Mouse (Mus musculus): ENCODE measurements around the gene Ddx27.
"Not testable (repeated sequence)": the region's sequence is repeated elsewhere in the genome, so short reads cannot be mapped to it uniquely, and the experiment has no call there.

Gene Ddx27

DNA sequence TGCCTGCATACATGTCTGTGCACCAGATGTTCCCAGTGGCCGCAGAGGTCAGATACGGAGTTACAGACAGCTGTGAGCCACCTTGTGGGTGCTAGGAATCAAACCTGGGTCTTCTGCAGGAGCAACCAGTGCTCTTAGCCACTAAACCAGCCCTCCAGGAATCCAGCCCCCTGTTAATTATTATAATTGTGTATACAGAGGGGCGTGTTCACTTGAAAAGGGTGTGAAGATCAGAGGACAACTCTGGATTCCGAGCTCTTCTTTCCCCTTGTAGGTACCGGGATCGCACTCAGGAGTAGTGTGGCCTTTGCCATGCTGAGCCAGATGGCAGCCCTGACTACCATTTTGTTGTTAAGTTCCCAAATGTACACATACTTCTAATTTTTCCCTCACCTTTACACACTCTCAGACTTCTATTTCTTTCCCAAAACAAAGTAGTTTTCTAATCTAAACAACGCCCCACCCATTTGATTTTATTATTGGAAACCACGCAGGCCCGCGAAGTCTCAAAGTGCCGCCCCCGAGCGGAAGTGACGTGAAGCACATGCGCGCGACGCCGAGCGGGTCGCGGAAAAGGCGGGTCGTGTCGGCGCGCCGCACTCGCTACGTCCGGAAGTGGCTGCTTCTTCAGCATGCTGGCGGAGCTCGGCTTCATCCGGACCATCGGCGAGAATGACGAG lies at the start of gene Ddx27:
Gene Ddx27, plus strand, starts transcription at position 492 of the 680 bp plus-strand sequence.
- peak; percentile 94 for DNase-seq (ENCODE audit: low read depth, low spot score)

DNA sequence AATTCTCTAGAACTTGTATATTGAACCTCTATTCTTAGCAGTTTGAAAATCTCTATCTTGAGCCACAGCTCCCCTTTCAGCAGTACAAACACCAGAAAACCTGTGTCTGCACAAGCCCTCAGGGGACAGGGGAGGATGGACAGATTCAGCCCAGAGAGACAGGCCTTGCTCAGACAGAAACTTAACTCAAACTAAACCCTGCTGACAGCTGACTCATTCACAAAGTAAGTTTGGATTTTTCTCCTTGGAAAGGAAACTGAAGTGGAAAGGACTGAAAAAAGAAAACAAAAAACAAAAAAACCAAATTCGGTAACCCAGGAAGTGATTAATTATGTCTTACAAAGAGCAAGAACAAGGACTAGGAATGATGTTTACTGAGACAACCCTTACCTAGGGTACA lies 41.8 kb upstream of the Ddx27 start:
- DNase-seq (ENCODE audit: low read depth, low spot score): no peak

DNA sequence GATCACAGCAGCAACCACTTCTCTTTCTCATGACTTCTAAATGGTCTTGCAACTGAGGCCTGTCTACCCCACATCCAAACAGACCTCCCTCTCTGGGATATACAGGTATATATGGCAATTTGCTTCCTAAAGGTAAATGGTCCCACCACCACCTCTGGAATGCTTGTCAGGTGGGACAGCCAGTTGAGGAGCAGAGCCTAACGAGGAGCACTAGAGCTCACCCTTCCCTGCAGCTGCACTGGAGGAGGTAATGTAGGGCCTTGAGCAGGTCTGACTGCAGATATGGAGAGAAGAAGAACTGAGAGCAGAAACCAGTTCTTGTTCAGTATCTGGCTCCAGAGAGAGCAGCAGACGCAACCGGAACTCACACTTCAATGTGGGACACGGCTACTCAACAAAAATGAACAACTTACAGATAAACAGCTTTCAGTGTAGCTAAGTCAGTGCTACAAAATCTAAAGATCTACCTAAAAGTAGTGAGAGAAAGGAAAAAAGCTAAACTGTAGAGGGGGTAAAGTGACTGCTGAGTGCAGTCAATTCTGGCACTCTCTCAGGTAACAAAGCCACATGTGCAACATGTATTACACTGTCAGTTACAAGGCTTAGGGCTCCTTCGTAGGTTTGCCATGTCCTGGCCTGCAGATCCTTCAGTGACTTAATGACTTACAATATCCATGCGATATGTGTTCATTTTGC lies 40.7 kb upstream of the Ddx27 start:
- DNase-seq (ENCODE audit: low read depth, low spot score): no peak

DNA sequence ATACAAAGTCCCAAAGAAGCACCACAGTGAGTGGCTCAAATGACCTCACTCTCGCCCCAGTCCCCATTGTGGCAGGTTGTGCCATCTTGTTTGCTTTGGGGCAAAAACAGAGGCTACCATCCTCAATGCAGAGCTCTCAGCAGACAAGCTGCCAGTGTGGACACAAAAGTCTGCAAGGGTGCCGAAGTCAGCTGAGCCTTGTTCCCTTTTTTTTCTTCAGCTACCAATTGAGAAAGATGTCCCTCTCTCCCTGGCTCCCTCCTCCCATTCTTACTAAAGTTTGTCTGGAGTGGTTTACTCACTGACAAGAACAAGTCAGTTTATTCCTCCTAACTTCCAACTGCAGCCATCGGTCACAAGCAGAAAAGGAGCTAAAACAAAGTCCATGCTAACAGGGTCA lies 38.6 kb upstream of the Ddx27 start:
- no peak for DNase-seq (ENCODE audit: low read depth, low spot score)

DNA sequence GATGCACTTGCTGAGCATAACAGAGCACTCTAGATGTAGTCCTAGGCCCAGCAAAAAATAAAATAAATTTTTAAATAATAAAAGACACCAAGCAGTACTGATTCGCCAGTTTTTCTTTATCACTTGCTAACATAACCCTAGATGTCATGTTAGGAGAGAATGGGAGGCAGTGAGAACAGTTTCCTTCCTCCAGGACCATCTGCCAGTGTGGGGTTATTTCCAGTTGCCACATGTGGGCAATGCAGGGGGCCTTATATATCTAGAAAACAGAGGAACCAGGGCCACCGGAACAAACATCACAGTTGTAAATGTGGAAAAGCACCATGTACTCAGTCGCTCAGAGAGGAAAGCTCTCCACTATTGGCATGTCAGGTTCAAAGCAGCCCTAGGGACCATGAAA lies 37.5 kb upstream of the Ddx27 start:
- DNase-seq (ENCODE audit: low read depth, low spot score): no peak

DNA sequence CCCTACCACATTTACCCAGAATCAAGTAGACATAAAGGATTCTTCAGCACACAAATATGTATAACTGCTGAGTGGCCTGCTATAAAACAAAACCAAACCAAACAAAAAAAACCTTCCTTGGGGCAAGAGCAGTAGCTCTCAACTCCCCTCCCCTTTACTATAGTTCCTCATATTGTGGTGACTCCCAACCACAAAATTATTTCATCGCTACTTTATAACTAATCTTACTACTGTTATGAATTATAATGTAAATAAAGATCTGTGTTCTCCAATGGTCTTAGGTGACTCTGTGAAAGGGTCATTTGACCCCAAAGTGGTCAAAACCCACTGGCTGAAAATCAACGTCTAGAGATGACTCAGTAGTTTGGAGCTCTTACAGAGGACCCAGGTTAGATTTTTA lies 34.8 kb upstream of the Ddx27 start:
- no peak for DNase-seq (ENCODE audit: low read depth, low spot score)

DNA sequence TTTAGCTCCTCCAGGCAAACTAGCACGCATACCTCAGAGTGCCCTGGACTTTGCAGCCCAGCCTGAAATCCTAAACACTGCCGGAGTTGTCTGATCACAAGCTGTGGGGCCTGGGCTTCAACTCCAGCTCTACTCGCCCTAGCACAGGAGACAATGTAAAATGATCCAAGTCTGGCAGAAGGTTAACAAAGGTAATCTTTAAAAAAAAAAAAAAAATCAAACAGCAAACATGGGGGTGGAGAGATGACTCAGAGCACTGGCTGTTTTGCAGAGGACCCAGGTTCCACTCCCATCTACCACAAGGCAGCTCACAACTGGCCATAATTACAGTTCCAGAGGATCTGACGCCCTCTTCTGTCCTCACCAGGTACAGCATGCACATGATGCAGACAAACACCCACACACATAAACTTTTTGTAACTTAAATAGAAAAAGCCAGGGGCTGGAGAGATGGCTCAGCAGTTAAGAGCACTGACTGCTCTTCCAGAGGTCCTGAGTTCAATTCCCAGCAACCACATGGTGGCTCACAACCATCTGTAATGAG lies 31.6 kb upstream of the Ddx27 start:
- DNase-seq (ENCODE audit: low read depth, low spot score): no peak

DNA sequence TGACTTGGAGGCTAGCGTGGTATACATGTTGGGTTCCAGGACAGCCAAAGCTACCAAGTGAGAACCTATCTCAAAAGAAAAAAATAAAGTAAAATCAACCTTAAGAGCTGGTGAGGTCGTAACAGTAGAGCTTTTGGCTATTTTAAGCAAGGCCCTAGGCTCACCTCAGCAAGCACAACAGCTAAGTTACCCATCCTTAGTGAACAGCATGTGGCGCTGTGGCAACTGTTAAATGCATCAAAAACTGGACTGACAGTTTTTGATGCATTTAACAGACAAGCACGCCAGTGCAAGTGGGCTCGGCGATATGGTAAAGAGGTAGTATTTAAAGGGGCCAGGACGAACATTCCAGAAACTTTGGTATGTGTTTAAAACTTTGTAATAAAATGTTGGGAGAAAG lies 24.1 kb upstream of the Ddx27 start:
- no peak for DNase-seq (ENCODE audit: low read depth, low spot score)

DNA sequence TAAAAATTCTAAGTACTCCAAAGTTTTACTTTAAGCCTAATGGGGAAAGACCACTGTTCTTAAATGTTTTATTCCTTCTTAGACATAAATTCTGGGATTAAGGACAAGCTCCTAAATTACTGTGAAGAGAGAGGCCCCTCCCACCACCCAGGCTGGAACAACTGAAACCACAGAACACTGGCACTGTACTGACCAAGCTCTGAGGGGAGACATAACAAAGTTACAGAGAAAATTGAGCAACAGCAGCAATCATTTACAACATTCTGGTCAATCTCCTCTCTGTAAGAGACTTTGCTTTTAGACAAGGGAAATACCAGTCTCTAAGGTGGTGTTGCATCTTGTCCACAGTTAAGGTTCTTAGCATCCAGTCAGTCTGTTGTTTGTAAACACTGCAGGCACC lies 23.0 kb upstream of the Ddx27 start:
- DNase-seq (ENCODE audit: low read depth, low spot score): no peak

DNA sequence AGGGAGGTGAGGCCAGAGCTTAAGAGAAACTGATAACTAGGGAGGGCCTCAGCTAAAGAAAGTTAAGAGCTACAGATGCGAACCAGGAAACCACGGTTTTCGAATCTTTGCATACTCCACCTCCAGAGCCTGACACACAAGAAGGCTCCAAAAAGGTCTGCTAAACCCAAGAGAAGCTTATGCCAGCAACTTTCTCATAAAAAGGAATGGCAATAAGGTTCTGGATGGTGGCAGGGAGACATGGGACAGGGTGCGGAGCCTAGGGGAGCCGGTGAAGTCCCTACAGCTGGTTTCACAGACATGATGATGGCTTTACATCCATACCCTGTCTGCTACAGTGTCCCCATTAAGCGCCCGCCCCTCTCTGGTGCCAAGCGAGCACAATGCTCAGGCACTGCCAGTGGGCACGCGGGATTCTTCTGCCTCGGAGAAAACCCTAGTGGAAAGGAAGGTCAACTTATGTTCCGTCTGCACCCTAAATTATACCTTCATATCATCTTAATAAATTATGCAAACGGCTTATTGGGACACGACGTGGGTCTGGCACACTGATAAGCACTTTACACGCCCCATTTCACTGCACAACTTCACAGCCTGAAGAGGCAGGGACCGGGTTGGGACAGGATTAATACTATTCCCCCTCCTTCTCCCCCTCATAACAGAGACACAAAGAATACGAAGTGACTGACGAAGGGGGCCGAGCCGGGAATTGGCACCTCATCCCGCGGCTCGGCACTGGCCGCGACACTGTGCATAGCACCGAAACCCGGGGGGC lies 19.8 kb upstream of the Ddx27 start:
- peak; percentile 12 for DNase-seq (ENCODE audit: low read depth, low spot score)

DNA sequence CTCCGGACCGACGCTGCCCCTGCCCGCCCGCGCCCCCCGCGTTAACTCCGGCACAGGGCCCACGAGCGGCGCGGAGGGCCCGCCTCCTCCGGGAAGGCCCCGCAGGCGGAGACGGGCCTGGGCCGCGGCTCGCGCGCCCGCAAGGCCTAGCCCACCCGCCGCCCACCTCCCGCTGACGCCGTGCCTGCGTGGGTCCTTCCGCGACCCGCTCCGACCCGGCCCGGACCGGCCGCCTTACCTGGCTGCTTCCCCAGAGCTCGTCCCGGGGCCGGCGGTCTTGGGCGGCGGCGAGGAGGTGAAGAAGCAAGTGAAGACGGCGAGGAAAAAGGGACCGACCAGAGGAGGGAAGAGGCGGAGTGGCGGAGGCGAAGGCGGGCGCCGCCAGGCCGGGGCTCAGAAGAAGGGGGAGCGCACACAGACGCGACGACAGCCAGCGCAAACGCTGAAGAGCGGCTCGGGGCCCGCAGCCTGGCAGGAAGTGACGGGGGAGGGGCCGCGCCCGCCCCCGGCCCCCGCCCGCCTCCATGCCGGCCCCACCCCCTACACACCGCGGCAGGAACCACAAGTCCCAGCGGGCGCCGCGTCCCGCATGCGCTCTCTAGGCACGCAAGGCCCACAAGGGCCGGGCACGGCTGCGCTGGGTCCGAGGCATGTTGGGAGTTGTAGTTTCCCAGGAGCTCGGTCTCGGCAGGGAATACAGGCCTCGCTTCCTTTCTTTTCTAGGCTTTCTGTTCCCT lies 19.0 kb upstream of the Ddx27 start, which contains the start of gene Stau1:
Gene Stau1, minus strand, starts transcription at position 504 of the 737 bp plus-strand sequence.
- DNase-seq (ENCODE audit: low read depth, low spot score): peak; percentile 98

DNA sequence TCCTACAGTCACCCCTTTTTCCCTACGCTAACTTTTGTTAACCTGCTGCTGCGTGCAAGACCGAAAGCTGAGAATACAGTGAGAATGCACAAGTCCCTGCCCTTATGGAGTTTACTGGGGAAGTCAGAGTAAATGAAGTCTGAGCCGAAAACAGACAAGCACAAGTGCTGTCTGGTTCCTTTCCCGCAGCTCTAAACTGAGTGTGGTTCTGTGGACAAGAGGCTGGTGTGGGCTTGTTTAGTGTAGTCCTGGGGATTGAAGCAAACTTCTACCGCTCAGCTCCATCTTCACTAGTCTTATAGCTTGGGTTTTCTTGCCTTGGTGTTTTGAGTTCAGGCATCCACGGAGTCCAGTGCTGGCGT lies 18.5 kb upstream of the Ddx27 start:
- no peak for DNase-seq (ENCODE audit: low read depth, low spot score)

DNA sequence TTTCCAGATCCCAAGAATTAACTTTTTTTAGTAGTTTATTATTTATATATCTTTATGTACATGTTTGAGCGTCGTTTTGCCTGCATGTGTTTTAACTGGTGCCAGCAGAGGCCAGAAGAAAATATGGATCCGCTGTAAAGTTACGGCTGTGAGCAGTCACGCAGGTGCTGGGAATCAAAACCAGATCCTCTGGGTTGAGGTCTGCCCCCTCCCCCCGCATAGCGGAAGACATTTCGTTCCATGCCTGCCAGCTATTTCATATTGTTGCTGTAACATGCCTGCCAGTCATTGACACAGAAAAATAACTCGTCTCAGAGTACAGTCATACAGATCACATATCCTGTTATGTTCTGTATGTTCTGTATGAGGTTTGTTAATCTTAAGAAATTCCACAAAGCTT lies 13.5 kb upstream of the Ddx27 start:
- DNase-seq (ENCODE audit: low read depth, low spot score): no peak

DNA sequence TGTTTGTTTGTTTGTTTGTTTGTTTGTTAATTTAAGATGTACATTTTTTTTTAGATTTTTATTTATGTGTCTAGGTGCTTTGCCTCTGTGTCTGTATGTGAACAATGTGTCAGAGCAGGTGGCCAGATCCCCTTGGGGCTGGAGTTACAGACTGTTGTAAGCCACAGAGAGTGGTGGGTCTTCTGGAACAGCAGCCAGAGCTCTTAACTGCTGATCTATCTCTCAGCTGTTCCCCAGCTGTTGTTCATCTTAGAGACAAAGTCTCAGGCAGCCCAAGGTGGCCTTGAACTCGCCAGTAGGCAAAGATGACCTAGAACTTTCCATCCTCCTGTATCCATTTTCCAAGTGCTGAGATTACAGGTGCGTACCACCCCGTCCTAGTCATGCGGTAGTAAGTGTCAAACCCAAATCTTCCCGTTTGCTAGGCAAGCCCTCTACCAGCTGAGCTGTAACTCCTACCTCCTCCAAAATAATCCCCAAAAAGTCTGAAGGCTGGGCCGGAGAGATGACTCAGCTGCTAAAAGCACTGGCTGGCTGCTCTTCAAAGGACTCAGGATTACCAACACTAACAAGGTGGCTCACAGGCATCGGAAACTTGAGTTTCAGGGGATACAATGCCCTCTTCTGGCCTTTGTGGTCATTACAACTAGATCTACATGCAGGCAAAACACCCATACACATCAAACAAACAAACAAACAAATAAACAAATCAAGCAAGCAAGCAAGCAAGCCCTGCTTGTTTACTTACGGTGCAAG lies 10.7 kb upstream of the Ddx27 start:
- peak; percentile 71 for DNase-seq (ENCODE audit: low read depth, low spot score)

DNA sequence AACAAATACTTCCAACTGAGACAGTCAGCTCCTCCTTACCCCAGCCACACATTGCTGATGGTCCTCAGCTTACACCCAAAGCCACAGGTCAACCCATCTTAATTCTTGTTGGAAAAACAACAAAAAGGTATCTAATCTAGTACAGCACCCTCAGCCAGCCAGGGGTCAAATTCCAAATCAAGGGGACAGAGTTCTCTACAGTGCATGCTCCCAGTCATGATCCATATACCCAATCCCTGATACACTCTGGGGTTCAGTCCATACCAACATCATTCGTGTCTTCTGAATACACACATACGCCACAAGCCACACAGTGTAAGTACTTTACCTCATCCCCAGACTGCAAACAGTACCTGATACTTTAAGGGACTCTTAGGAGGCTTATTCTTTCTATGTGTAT lies 8.6 kb upstream of the Ddx27 start:
- DNase-seq (ENCODE audit: low read depth, low spot score): no peak

DNA sequence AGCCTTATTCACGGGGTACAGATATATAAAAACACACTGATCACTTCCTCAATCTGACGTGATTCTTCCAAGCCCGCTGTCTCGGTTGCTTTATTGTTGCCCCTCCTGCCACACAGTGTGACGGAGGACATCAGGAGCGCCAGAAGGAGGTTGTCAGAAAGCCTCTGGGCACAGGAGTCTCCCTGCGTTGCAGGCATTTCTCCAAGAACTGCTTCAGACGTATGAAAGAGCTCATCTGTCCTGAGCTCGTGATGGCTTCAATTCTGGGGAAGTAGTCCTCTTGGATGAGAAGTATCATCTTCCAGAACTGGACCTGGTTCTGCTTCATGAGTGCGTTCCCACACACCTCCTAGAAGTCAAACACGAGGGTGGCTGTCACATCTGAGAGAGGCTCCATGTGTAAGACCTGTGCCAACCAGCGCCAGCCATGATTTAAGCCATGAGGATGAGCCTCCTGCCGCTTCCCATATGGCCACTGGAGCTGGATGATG lies 7.9 kb upstream of the Ddx27 start:
- no peak for DNase-seq (ENCODE audit: low read depth, low spot score)

DNA sequence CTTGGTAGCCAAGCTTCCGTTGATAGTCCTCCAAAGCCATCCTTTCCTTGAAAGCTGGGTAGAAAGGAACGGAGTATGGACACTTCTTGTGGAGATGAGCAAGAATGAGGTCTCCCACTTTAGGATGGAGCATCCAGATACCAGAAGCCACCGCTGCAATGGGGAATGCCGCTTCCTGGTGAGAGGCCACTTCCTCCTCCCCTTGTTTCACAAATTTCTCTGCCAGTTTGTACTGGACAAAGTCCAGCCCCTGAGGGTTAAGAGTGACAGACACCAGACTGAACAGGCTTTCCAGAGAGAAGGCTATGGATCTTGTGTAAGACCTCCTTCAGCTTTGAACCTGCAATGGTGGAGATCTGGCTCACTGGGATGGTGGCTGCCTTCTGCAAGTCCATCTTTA lies 7.4 kb upstream of the Ddx27 start:
- DNase-seq (ENCODE audit: low read depth, low spot score): not testable (repeated sequence)

DNA sequence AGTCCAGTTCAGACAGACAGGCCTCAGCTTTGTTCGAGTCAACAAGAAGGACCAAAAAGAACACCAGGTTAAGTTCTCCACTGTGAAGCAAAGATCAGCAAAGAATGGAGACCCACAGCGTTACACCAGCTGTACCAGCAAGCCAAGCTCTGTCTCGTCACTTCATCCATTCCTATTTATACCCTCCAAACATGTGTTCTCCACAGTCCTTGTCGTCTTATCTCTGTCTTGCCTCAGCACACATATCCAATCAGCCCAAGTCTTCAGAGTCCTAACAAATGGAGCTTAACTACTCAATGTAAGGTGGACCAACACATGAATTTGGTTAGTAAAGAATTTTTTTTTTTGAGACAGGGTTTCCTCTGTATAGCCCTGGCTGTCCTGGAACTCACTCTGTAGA lies 5.5 kb upstream of the Ddx27 start:
- no peak for DNase-seq (ENCODE audit: low read depth, low spot score)

DNA sequence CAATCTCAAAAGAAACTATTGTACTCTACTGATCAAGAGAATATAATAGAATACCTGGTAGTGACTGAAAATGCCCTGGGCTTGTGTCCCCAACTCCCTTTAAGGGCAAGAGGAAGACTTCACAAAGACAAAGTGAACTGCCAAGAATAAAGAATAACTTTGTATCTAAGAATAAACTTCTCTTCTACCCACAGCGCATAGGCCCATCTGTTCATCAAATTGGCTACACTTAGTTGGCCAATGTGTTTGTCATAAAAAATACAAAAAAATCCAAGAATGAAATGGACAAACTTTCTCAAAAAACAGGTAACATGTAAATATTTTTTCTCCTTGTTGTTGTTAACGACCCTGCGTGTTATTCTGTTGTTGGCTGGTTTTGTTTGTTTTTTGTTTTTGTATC lies 4.4 kb upstream of the Ddx27 start:
- DNase-seq (ENCODE audit: low read depth, low spot score): no peak

DNA sequence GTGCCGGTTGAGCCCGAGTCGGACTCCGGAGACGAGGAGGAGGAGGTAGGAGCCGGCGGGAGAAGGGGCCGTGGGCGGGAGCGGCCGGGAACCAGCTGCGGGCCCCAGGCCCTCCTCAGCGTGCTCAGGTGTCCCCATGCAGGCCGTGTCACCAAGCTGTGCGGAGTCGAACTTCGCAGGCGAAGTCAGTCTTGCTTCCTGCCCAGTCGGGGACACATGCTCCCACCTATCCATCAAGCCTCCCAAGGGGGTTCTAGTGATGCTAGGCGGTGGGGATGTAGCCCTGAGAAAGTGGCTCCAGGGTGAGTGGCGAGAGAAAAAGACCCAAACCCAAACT lies 357 bp downstream of the Ddx27 start:
- no peak for DNase-seq (ENCODE audit: low read depth, low spot score)

DNA sequence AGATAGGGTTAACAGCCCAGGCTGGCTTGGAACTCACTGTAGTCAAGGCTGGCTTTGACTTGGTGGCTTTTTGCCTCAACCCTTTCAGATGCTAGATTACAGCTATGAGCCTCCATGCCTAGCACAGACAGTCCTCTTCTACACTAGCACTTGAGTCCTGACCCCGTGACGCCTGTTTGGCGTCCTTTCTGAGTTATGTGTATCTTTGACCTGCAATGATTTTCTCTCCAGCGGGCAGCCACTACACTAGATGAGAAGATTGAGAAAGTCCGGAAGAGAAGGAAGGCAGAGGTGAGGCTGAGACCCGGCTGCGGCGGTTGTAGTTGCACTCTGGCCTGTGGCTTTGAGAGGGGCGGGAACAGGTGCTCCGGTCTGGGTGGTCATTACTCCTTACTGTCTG lies 4.4 kb downstream of the Ddx27 start:
- DNase-seq (ENCODE audit: low read depth, low spot score): no peak
